Mouse (Mus musculus) intestine, postnatal 0 days (tissue): ENCODE results near the gene Chd1. TPM values are rescaled to one million over a fixed set of nuclear protein-coding genes. Genes with fewer than 3 reads are reported as not detected.

ENCODE experiments used
- ATAC-seq: fragments of 200-750 bp; cut with Nextera tagmentation; 2 replicates; pipeline ENCODE4 v1.8.0; 2017; ENCODE audit warnings: mild to moderate bottlenecking, moderate TSS enrichment, moderate library complexity
- H3K27ac ChIP-seq: fragments of 300-500 bp; sonication (generic); 2 replicates; pipeline ENCODE4 v1.5.1; 2014; ENCODE audit warnings: mild to moderate bottlenecking, low read depth, low read length, moderate library complexity
- H3K27me3 ChIP-seq: fragments of 300-500 bp; sonication (generic); replicated peaks from 2 replicates; pipeline ENCODE4 v1.6.1; 2014; ENCODE audit warnings: low read length, mixed read lengths; ENCODE audit not compliant: control insufficient read depth, insufficient read depth
- H3K36me3 ChIP-seq: fragments of 300-500 bp; sonication (generic); 2 replicates; pipeline ENCODE4 v1.6.1; 2014; ENCODE audit warnings: mild to moderate bottlenecking, moderate library complexity; ENCODE audit not compliant: control insufficient read depth, insufficient read depth
- H3K4me1 ChIP-seq: fragments of 300-500 bp; sonication (generic); replicated peaks from 2 replicates; pipeline ENCODE4 v1.6.1; 2014; ENCODE audit warnings: antibody characterized with exemption, low read length, mixed read lengths; ENCODE audit not compliant: control insufficient read depth, insufficient read depth
- H3K4me2 ChIP-seq: fragments of 300-500 bp; sonication (generic); replicated peaks from 2 replicates; pipeline ENCODE4 v1.6.1; 2014; ENCODE audit warnings: low read depth, mild to moderate bottlenecking, moderate library complexity
- H3K4me3 ChIP-seq: fragments of 300-500 bp; sonication (generic); 2 replicates; pipeline ENCODE4 v1.5.1; 2014; ENCODE audit warnings: low read depth, low read length
- H3K9ac ChIP-seq: fragments of 300-500 bp; sonication (generic); 2 replicates; pipeline ENCODE4 v1.6.1; 2014; ENCODE audit warnings: mild to moderate bottlenecking, low read depth, low read length
- H3K9me3 ChIP-seq: fragments of 300-500 bp; sonication (generic); 2 replicates; pipeline ENCODE4 v1.6.1; 2016; ENCODE audit warnings: mixed run types; ENCODE audit not compliant: control insufficient read depth
- CTCF ChIP-seq: sonication (generic); IDR thresholded peaks from 2 replicates; pipeline ENCODE4 v1.5.1; 2016; ENCODE audit warnings: low read depth, mild to moderate bottlenecking, control low read depth, antibody characterized with exemption, moderate library complexity
- WGBS: fragments of 180-500 bp; shearing (Covaris S2); extraction: QIAGEN DNeasy Blood & Tissue Kit; methylation state at CpG from one replicate; pipeline ENCODE4 v1.1.7; 2014; 5-methylcytosine and 5-hydroxymethylcytosine counted together
- polyA plus RNA-seq: library from polyadenylated mRNA; unstranded; fragments of >200 nt; fragmentation: Nextera tagmentation; extraction: Ambion mirVana; gene quantifications from 2 replicates; pipeline ENCODE4 v1.2.1, GENCODE M21; 2015

Gene Chd1
- polyA plus RNA-seq, 1 experiment from 2014 or later = 14.1 TPM

GRCm38 (mm10) chr17:15820761-15821160 is 116.0 kb downstream of the Chd1 start:
- Histone ChIP-seq H3K27ac (no peak overlapping the region), H3K4me3 (no peak overlapping the region), H3K9me3 (no peaks in the 10 kb centered on the region), H3K4me2 (no peak overlapping the region), H3K9ac (no peak overlapping the region), H3K27me3 (no peaks in the 10 kb centered on the region), H3K4me1 (no peaks in the 10 kb centered on the region; the same call in 1 of the 2 replicates), H3K36me3 (peaks cover 16% of the 10 kb centered on the region; the same call in 1 of the 2 replicates)
- no peak for ATAC-seq
- 77% methylated on average over 10 of the region's 10 CpGs for WGBS
- no peak for TF ChIP-seq CTCF

GRCm38 (mm10) chr17:15821706-15822105 is 116.9 kb downstream of the Chd1 start:
- WGBS = 90% methylated on average over 4 of the region's 4 CpGs
- H3K27me3 ChIP-seq = no peaks in the 10 kb centered on the region
- no peak overlapping the region for H3K4me3 ChIP-seq
- H3K36me3 ChIP-seq = peaks cover 16% of the 10 kb centered on the region; the same call in 1 of the 2 replicates
- no peak for TF ChIP-seq CTCF
- H3K27ac ChIP-seq = no peak overlapping the region
- ATAC-seq = no peak
- no peaks in the 10 kb centered on the region for H3K4me1 ChIP-seq
- H3K4me2 ChIP-seq = no peak overlapping the region
- no peak overlapping the region for H3K9ac ChIP-seq
- H3K9me3 ChIP-seq = no peaks in the 10 kb centered on the region

Other genes starting within 250 kb of the Chd1 start
- 233 and 246 TPM in 2 replicates for gene Psmb1, start 205.2 kb upstream of the Chd1 start, polyA plus RNA-seq
- gene Tbp, start 205.1 kb upstream of the Chd1 start, polyA plus RNA-seq = 21.7 and 22.4 TPM in 2 replicates
- 42.7 and 46.2 TPM in 2 replicates for gene Pdcd2, start 177.7 kb upstream of the Chd1 start, polyA plus RNA-seq
- gene Prdm9, start 140.6 kb upstream of the Chd1 start, polyA plus RNA-seq = 1.5 and 1.8 TPM in 2 replicates
- 27.7 and 33.8 TPM in 2 replicates for gene Rgmb, start 126.1 kb downstream of the Chd1 start, polyA plus RNA-seq